Mouse (Mus musculus) lung, postnatal 25 days (tissue): Measurements from ENCODE around the gene Magea8.
"Not testable (repeated sequence)": the region's sequence is repeated elsewhere in the genome, so short reads cannot be mapped to it uniquely, and the experiment has no call there.

ENCODE experiments used
- DNase-seq: peaks from one replicate; pipeline ENCODE4 v3.0.0; 2022; ENCODE audit warnings: low spot score

The Magea8 gene

DNA sequence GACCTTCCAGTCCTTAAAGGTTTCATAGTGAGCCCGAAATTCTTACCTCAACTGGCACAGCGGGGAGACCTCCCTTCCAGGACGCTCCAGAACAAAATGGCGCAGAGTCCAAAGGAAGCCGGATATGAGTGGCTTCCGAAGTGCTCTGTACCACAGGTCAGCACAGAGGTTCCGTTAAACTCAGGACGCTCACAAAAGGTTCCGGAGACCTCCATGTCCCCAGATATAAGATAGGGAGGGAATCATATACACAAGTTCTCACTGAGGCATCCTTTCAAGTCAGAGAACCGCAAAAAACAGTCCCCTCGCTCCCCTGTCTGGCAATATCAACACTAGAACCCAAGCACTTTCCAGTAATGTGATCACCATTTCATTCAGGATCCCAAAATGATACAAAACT, at the start of gene Magea8:
Magea8 (minus strand) TSS at position 101 of the 400 bp plus-strand sequence.
- not testable (repeated sequence) for DNase-seq

DNA sequence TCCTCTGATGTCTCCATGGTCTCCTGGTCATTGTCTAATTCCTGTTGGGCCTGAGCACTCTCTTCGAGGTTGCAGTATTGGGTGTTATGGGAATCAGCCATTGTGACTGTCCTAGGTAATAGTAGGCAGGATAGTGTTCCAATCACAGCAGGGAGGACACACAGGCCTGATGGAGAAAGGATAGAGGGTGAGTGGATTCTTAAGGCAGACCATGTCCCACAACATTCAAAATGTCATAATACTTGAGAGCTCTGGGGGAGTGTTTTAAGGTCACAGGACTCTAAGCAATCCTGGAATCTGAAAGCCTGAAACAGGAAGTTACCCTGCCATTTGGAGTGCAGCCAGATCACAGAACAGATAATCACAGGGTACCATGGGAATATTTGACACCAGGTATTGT, 46.2 kb downstream of the Magea8 start, which contains the start of gene Magea3:
Magea3 (minus strand) TSS at position 101 of the 400 bp plus-strand sequence.
- DNase-seq, result not testable (repeated sequence)

DNA sequence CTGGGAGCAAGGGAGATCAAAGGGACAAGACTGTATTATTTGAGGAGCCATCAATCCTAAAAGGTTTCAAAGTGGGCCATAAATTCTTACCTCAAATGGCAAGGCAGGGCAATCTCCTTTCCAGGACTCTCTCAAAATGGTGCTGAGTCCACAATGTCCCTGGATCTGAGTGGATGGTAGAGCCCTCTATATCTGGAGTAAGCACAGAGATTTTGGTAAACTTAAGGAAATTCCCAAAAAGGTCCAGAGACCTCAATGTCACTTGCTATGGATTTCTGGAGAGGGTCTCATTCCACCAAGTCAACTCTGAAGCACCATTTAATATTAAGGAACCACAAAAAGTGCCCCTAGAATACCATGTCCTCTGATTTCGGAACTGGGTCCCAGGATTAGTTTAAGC, 59.8 kb downstream of the Magea8 start, which contains the start of gene Magea6:
Magea6 (minus strand) TSS at position 101 of the 400 bp plus-strand sequence.
- DNase-seq, result not testable (repeated sequence)
